Mouse (Mus musculus) kidney, postnatal 25 days (tissue): ENCODE data around the gene Adgrd1.

Source experiments
- DNase-seq, 2 experiments: peaks; one replicate each; pipeline ENCODE4 v3.0.0; 2021; ENCODE audit warnings: mixed read lengths in 2 of 2

Gene Adgrd1

DNA sequence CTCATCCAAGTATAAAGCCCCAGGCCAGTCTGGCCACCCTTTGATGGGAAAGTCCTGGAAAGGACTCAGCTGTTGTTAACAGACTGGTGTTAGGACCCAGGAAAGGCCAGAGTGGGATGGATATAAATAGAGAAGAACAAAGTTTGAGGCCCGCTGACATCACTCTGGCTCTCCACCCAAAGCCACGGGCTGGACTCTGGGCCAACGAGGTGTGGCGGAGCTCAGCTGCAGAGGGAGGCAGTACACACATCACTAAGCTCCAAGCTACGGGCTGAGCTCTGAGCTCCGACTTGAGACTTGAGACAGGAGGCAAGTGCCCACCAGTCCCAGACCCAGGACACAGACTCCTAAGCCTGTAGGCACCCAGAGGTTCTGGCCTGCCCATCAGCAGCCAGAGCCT, at the start of gene Adgrd1:
Adgrd1 (plus strand) TSS at position 240 of the 400 bp plus-strand sequence.
- DNase-seq, result no peak

DNA sequence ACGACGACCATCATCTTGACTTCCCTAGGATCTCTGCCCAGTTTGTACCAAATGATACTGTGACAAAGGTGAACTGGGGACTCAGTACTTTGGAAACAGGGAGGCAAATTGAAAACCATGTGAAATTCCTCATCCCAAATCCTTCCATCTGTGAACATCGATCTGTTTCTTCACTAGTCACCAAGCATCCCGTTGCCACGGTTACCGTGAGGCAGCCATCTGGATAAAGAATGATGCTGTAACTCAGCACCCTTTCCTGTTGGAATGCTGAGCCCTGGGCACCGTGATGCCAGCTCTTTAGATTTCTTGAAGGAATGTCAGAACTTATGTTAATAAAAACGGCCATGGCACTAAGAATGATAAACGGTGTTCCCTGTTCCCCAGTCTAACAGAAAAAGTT, 47.2 kb upstream of the Adgrd1 start:
- no peak for DNase-seq

DNA sequence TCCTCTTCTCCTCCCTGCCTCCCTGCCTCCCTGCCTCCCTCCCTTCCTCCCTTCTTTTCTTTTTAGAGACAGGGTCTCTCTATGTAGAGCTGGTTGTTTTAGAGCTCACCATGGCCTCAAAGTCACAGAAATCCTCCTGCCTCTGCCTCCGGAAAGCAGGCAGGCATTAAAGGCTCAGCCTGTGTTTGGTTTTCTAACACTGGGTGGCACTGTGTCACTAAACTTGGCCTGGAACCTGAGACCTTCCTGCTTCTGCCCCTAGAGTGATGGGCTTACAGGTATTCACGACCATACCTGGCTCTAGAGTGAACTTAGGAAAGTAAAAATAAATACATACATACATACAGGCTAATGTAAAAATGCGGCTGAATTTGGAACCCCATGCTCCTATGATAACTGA, 44.6 kb upstream of the Adgrd1 start:
- DNase-seq, result no peak

DNA sequence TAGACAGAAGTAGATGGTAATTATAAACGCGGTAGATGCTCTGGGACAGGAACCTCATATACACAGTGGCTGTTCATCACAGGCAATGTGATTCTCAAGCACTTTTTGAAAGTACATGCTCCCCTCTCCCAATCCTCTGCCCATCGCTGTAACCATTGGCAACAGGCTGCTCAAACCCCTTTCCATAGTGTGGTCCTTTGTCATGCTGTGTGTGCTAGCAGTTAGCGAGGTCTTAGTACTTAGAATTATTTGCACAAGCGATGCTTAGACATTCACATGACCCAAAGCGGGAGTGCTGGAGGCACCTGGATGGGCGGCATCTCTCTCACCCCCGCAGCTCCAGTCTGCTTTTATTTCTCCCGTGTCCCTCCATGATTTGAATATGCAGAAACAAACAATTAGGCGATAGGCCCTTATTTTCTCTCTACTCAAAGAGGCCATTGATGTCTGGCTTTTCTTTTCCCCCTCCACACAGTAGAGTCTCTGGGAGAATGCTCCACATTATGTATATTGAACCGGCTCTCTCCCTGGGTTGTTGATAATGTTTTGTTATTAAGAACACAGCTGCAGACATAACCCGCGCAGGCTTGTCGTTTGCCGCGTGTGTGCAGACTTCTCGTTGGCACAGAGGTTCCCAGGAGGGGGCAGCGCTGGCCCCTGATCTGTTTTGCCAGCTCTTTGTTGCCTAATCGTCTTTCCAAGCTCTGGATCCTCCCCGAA, 43.8 kb upstream of the Adgrd1 start:
- DNase-seq, result no peak

DNA sequence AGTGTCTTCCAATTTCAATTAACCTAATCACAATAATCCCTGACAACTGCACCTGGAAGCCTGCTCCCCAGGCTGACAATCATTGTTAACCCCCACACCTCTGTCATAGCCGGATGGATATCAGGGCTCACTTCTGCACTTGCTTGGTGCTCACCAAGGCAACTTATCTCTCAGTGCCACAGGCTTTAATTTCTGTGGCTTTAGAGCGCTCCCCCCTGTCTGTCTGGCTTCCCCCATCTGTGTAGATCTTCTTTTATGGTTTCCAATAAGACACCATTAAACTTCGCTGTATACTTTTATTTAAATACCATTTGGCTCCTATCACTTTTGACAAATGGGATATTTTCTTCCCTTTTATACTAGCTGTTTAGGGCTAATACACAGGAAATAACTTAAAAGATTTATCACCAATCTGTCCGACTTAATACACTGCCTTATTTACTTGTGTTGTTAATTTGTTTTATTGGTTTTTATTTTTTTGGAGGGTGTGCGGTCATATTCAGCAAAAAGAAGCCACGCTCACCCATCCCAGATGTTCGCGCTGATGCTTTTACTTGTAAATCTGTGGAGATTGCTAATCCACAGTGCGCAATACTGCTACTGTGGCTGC, 41.8 kb upstream of the Adgrd1 start:
- DNase-seq, result no peak

DNA sequence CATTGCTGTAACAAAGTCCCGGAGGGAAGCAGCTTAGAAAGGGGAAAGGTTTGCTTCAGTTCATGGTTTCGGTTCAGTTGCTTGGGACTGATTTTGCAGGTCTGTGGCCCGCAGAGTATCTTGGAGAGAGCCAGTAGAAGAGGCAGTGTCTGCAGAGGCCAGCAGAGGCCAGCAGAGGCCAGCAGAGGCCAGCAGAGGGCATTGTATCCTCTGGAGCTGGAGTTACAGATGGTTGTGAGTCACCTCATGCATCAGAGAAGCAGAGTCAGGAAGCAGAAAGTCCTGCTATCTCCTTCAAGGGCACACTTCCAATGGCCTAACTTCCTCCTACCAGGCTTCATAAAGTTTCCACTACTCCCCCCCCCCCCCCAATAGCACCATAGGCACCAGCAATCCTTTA, 37.4 kb upstream of the Adgrd1 start:
- no peak for DNase-seq

DNA sequence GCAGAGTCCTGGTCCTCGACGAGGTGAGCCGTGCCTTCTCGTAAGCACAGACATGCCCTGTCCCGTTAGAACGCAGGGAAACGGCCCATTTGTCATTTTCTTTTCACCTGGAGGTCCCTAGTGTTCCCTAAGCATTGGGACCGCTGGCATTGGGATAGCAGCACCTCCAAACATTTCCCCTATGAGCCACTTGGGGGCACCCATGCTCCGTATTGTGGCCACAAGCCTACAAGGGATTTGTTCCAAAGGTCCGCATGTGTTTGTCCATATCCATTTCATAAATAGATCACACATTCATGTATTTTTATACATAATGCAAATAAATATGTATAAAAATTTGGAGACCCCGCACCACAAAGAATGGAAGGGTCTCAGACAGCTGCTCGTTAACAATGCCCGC, 35.0 kb upstream of the Adgrd1 start:
- DNase-seq, result peak; percentile 56 to 81

DNA sequence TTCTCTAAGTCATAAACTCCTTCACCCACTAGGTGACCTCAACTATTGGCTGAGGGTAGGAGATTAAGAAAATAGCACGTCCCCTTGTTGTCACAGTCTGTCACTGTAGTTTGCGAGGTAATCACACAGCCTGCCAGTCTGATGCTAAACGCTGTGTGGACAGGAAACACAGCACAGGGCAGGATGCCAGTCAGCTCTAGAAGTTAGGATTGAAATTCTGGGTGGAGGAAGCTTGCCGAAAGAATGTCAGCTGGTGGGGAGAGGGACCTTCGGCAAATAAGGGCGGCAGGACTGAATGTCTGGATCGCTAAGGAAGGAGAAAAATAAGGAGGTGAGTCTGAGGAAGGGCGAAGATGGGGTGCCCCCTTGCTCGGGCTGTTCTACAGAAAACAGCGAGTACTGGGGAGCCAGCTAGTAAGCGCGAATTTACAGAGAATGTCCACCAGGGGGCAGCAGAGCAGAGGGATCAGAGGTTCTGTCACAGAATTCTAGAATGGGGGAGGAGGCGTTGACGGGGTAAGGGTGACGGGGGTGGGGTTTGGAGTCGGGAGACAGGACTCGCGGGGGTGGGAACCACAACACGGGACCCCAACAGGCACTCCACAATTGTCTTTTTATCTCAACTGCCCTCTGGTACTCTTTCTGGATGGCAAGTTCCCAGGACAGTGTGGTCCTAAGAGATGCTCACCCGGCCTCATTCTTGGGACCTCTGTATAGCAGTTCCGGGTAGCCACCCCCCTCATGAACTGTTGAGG, 33.3 kb upstream of the Adgrd1 start:
- peak; percentile 75 to 80 for DNase-seq

DNA sequence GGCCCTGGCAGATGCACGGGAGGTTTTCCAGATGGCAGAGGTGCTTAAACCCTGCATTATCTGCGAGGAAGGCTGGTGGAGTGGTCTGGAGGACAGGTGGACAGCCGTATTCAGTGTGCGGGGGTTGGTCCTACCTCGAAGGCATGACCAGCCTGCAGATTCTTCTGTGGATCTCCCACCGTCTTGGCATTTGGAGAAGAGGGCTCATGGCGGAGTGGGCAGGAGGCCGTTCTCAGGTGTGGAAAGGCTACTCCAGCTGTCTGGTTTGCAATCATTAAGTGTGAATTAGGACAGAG, 32.8 kb upstream of the Adgrd1 start:
- DNase-seq, result no peak

DNA sequence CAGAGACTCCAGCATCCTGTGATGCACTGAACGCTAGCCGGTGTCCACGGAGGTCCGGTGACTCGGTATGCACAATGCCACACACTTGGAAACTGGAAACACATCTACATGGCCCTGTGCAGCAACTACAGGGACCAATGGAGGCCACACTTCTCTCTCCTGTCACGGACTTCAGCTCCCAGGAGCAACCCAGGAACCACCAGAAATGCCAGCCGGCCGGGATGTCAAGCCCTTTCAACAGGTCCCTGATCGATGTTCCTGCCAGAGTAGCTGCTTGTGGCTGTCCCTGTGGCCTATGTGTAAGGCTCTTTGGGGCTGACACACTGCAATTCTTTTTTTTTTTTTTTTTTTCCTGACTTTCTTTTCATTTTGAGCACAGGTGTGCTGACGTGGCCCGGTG, 32.4 kb upstream of the Adgrd1 start:
- no peak for DNase-seq

DNA sequence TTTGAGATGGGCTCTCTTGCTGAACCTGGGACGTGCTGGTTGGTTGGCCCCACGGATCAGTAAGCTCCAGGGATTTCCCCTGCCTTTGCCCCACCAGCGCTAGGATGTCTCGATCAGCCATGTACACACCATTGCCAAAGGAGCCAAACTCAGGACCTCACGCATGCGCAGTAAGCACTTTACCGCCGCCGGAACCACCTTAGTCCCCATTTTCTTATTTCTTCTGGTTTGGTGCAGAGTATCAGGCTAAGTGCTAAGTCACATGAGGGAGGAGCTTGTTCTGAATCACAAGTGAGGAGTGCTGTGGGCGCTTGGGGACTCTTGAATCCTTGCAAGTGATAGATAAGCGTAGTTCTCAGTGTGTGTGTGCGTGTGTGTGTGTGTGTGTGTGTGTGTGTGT, 31.2 kb upstream of the Adgrd1 start:
- no peak for DNase-seq

DNA sequence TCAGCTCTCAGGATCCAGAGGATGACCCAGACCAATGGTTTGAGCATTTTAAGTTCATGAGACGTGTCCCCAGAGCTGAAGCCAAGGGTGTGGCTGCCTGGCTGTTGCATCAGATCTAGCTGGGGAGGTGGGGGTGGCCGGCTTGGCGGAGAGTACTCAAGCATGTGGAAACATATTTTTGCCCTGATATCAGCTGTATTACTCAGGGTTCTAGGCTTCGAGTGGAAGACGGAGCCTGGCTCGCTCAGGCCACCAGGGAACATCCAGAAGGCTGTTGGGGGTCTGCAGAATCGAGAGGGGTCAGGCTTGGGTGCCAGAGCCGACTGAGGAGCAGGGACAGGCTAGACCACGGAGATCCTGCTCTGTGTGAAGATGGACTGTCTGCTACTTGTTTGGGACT, 30.6 kb upstream of the Adgrd1 start:
- no peak for DNase-seq

DNA sequence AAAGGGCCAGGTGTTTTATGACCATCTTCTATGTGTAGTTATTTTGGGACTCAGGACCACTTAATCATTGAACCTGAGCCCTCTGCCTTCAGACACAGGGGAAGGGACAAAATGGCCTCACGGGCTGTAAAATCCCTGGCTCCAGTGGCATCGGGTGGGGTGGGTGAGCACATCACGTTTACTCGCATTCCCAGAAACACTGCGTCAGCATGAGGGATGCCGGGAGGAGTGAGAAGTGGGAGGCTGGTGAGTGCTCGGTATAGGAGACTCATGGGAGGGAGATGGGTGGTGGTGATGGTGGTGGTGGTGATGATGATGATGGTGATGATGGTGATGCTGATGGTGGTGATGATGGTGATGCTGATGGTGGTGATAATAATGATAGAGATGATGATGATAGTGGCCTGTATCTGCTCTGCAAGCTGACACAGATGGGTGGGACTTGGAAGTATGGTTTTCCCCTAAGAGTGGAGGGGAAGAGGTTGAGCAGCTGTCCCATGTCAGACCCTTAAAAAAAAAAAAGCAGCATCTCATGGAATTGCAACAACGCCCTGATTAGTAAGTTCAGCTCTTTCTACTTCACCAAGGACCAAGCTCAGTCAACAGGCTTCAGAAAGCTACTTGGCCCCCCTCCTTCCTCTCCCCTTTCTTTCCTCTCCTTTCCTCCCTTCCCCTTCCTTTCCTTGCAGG, 29.9 kb upstream of the Adgrd1 start:
- DNase-seq, result no peak

DNA sequence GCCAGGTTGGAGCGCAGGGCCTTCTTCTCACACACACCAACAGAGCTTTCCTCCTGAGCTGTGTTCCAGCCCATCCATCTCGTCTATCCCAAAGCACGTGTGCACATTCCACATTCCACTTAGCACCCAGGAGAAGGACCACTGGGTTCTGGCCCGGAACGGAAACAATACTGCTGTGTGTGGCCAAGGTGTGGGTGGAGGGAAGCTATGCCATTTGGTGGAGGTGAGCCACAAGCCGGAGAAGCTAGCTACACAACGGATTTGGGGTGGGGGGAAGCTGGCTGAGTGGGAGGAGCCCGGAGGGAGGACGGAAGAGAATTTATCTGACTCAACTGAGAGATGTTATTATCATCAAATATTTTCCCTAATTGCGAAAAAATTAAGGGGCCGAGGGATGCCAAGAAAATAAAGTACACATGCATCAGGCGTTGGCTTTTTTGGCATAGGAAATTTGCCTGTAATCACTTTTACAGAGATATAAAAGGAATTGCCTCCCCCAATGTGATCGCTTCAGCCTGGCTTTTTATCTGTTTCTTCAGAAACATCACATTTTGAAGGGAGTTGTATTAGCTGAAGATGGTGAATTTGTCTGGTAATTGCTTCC, 29.2 kb upstream of the Adgrd1 start:
- no peak for DNase-seq

DNA sequence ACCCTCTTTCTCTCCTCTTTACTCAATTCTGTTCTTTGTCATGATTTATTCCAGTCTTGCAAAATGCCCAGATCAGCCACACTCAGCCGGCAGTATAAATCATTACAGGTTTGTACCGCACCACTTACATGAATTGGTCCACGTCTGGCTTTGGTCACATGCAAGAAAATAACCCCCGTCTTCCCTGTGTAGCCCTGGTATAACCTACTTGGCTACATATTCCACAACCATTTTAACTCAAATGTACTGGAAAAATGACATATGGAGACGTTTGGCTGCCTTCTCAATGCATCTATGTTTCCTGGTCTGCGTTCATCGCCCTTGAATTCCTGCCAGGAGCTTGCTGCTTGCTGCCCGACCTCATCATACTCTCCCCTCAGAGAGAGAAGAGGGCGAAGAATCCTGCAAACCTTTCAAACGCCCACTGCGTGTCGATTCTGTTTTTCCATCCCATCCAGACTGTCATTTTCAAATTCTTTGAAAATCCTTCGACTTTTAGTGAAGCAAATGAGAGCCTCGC, 24.7 kb upstream of the Adgrd1 start:
- no peak for DNase-seq

DNA sequence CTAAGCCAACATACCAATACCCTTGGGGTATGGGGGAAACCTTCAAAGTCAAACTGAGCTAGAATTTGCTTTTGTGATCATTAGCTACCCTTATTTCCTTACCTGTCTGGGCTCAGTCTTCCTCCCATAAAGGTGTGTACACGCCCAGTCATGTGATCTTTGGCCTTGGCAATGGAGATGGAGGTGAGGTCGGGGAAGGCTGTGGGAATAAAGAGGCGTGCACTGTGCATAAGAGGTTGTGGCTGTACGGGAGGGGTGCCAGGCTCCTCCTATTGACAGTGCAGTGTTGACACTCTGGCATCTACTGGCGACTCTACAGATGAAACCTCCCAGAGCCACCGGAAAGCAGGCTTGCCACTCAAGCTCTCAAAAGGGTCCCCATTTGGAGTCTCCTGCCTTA, 23.1 kb upstream of the Adgrd1 start:
- no peak for DNase-seq

DNA sequence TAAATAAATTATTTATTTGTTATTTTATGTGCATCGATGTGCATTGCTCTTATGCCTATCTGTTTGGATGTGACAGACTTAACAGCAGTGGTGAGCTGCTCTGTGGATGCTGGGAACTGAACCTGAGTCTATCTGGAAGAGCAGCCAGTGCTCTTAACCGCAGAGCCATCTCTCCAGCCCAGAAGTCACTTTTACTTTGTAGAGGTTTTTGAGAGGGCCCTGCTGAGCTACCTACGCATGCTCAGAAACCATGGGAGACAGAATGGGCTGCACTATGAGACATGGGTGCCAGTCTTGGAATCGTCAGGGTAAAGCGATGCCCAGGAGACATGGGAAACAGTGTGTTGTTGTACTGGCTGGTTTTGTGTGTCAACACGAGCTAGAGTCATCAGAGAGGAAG, 20.5 kb upstream of the Adgrd1 start:
- no peak for DNase-seq

DNA sequence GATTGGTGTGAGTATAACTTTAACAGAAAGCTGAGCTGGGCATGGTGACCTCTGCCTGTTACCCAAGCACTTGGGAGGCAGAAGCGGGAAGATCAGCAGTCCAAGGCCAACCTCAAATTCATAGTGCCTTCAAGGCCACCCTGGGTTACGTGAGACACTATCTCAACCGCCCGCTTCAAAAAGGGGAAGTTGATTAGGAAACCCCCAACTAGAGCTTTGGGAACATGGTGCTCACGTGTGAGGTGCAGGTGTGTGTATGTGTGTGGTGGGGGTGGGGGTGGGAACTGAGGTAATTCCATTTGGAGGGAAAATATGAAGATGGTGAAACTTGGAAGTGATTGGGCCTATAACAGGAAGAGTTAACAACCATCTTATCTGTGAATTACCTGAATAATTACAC, 19.3 kb upstream of the Adgrd1 start:
- no peak for DNase-seq

DNA sequence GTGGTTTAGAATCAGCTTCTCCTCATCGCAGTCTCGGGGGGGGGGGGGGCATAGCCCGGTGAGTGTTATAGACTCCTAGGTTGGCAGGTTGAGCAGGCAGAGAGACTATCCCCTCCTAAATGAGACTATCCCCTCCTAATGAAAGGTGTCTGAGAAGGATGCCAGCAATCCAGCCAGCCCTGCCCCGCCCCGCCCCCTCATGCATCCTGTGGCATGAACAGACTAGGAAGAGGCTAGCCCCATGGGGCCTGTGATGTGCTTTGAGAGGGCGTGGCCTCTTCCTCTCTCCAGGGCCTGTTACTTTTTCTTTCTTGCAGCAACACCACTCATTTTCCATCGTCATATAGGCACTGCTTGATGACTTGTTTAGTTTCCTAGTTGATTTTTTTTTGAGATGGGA, 15.0 kb upstream of the Adgrd1 start:
- no peak for DNase-seq

DNA sequence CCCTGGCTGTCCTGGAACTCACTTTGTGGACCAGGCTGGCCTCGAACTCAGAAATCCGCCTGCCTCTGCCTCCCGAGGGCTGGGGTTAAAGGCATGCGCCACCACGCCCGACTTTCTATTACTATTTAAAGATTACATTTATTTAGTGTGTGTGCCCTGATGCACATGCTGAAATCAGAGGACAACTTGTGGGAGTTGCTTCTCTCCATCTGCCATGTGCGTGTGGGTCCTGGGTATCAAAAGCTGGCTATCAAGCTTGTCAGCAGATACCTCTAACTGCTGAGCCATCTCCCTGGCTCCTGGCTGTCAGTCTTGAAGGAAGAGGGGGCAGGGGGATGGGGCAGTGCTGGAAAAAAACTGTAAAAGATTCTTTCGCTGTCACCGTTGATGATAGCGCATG, 11.4 kb upstream of the Adgrd1 start:
- DNase-seq, result no peak

DNA sequence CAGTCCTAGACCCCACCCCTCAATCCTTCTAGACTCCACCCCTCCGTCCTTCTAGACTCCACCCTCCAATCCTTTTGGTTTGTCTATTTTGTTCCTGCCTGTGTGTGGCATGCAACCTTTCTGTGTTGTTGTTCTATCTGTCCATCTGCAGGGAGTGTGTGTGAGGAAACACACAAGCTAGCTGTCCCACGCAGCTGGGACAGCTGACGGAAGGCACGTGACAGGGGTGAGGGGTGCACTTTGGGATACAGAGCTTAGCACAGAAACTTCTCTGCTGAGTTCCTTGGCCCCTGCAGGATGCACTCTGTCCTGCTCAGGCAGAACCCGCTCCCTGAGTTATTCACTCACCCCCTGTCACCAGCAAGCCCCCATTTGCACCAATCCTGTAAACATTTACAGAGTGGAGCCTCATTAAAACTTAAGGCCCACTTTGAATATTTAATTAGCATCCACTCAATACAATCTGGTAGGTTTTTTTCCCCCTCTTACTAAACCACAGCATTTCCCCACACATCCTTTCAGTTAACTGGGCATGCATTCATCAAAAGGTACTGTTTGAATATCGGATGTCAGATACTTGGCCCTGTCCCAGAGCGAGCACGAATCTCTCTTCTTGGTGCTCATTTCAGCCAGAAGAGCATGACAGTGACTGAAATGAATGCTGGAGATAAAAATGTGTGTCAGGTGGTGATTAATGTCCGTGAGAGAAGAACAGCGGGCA, 4.0 kb upstream of the Adgrd1 start:
- no peak for DNase-seq

DNA sequence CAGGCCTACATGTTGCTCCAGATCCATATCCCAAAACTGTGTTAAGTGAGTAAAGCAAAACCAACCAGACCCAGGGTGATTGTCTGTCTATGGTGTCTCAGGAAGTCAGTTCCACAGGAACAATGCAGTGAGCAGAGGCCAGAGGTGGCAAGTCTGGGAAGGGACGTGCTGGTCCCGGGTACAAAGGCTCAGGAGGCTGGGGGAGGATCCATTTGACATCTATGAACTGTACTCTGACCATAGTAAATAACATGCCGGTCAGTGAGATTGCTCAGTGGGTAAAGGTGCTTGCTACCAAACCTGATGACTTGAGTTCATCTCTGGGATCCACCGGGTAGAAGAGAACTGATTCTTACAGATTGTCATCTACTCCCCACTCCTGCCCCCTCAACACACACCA, 3.4 kb upstream of the Adgrd1 start:
- no peak for DNase-seq

DNA sequence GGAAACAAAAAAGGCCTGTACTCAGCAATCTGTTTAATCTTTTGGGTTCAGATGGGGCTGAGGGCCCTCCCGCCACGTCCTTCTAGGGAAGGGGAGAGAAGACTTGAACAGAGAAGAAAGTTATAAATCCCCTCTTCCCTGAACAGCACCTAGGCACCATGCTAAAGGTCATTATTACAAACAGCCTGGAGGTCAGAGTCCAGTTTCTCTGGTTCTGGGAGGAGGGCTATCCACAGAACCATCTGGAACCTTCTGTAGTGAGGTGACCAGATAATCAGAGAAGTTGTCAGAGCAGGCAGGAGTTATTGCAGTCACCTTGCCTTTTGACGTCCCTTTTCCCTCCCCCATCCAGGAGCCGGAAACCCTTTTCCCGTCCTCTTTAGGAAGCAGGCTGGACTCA, 2.3 kb upstream of the Adgrd1 start:
- no peak for DNase-seq
